ENCODE assay signal across 9 mouse cellular contexts in the genomic region with DNA sequence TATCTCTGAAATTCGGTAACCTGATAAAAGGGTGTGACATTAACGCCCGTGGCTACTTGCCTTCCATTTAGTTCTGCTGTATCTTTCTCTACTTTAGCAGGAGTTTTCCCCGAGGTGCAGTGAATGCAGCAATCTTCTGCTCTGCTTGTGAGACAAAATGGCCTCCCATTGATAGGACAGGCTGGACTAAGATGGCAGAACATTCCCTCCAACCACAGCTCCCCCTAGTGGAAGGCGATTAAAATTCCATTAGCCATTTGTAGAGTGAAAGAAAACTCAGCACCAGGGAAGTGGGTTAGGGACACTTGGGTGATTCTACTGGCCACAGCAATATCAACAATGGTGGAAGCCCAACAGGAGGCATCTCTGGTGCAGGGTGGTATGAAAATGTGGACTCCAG. TPM values are rescaled to one million over a fixed set of nuclear protein-coding genes. Genes with fewer than 3 reads are reported as not detected.
DNase-seq lines count a peak whose midpoint lies in the region; ATAC-seq and TF ChIP-seq lines count a peak whose summit lies in the region.
"Had no signal": no experiment of that assay in that cellular context is flagged by ENCODE, and none has a peak within 500 bp of the region (broad histone marks: within the 10 kb centered on the region; RNA-seq: fewer than 3 reads in every experiment).

No protein-coding gene starts in this region.

- no peak for ATAC-seq in forebrain, embryonic 11.5 days (replicated peaks; ENCODE audit: low FRiP score)
- no peak for ATAC-seq in forebrain, embryonic 13.5 days

- DNase-seq in forebrain, embryonic 11.5 days (ENCODE audit: low spot score): peak; percentile 73
- peak; percentile 21 for DNase-seq in lung, adult 2 months
- DNase-seq in lung, adult 18-20 months: no peak
- DNase-seq in ZHBTc4 (ENCODE audit: low read depth, low spot score): peak; percentile 81
- no peak for DNase-seq in frontal cortex, postnatal 36 days (ENCODE audit: low spot score in 2 of 2)
- no peak for DNase-seq in cerebellum, adult 8-10 months

- no peak overlapping the region for H3K4me2 ChIP-seq in forebrain, embryonic 11.5 days (ENCODE audit: low read depth, low read length, severe bottlenecking)
- H3K4me2 ChIP-seq in forebrain, embryonic 13.5 days: no peak overlapping the region

- no peak overlapping the region for H3K4me3 ChIP-seq in forebrain, embryonic 11.5 days (ENCODE audit: low read depth, low read length)
- no peak overlapping the region for H3K4me3 ChIP-seq in forebrain, embryonic 13.5 days
- H3K4me3 ChIP-seq in lung, adult 2 months (replicated peaks; ENCODE audit: extremely low read depth, low read depth, low read length): no peak overlapping the region
- no peak overlapping the region for H3K4me3 ChIP-seq in macrophage (ENCODE audit: inconsistent target)

- TF ChIP-seq CTCF in lung, adult 2 months (IDR thresholded peaks at IDR 0.05; ENCODE audit: insufficient read depth, low read length): peak; percentile 25; the same call in 1 of the 2 replicates

- WGBS in forebrain, embryonic 11.5 days: 82% methylated on average over 5 of the region's 5 CpGs
- 84% methylated on average over 5 of the region's 5 CpGs for WGBS in forebrain, embryonic 13.5 days
- 86% methylated on average over 5 of the region's 5 CpGs for WGBS in lung, adult 2 months
- 80% methylated on average over 5 of the region's 5 CpGs for WGBS in macrophage (ENCODE audit: missing documents)

- no peaks in the 10 kb centered on the region for H3K9me3 ChIP-seq in forebrain, embryonic 11.5 days (ENCODE audit: control insufficient read depth, low read length)
- H3K9me3 ChIP-seq in forebrain, embryonic 13.5 days (replicated peaks): no peaks in the 10 kb centered on the region

- H3K79me2 ChIP-seq in macrophage (ENCODE audit: inconsistent target): peaks cover 87% of the 10 kb centered on the region

- no peaks in the 10 kb centered on the region for H3K4me1 ChIP-seq in forebrain, embryonic 11.5 days (replicated peaks; ENCODE audit: control insufficient read depth, insufficient read depth, low read length)
- peaks cover 8% of the 10 kb centered on the region; the same call in 1 of the 2 replicates for H3K4me1 ChIP-seq in forebrain, embryonic 13.5 days
- H3K4me1 ChIP-seq in lung, adult 2 months (ENCODE audit: control insufficient read depth, insufficient read depth, low read length): peaks cover 7% of the 10 kb centered on the region

- TF ChIP-seq POLR2A in lung, adult 2 months (IDR thresholded peaks at IDR 0.05; ENCODE audit: borderline replicate concordance, extremely low read depth, low read depth, low read length): no peak

- H3K36me3 ChIP-seq in forebrain, embryonic 11.5 days (ENCODE audit: control insufficient read depth, insufficient read depth, low read length): peaks cover 10% of the 10 kb centered on the region
- H3K36me3 ChIP-seq in forebrain, embryonic 13.5 days (ENCODE audit: poor library complexity, severe bottlenecking): peaks cover 43% of the 10 kb centered on the region
- H3K36me3 ChIP-seq in macrophage (ENCODE audit: inconsistent target): no peaks in the 10 kb centered on the region; the same call in 1 of the 2 replicates

- no peak overlapping the region for H3K9ac ChIP-seq in forebrain, embryonic 11.5 days (ENCODE audit: low read length)
- H3K9ac ChIP-seq in forebrain, embryonic 13.5 days: no peak overlapping the region

- no peak overlapping the region for H3K27ac ChIP-seq in forebrain, embryonic 11.5 days (ENCODE audit: low read depth, low read length)
- no peak overlapping the region for H3K27ac ChIP-seq in forebrain, embryonic 13.5 days
- H3K27ac ChIP-seq in macrophage: peak overlapping the region; percentile 99; the same call in 1 of the 2 replicates

- H3K27me3 ChIP-seq in forebrain, embryonic 11.5 days (ENCODE audit: control insufficient read depth, insufficient read depth, low read length): no peaks in the 10 kb centered on the region
- H3K27me3 ChIP-seq in forebrain, embryonic 13.5 days: no peaks in the 10 kb centered on the region

RNA-seq across cellular contexts. Expression of a gene that starts 6.9 kb away (rescaled TPM):
- 0.28 and 0.41 TPM in 2 replicates for polyA plus RNA-seq in forebrain, embryonic 11.5 days (2014; fragmentation: Nextera tagmentation; extraction: Ambion mirVana)
- polyA plus RNA-seq in forebrain, embryonic 13.5 days (2015; fragmentation: Nextera tagmentation; extraction: Ambion mirVana): 0.30 and 0.48 TPM in 2 replicates
- polyA plus RNA-seq in lung, adult 2 months (2012; rRNA removed): 22.2 and 35.3 TPM in 2 replicates
- total RNA-seq in macrophage (2018; cell fraction: chromatin; rRNA removed): 100 to 1,000 TPM; 252 to 707 (median 456) TPM
- 1,000 to 10,000 TPM; 1,942 to 3,390 (median 2,625) TPM for total RNA-seq in macrophage (2018; cell fraction: cytosol; rRNA removed)
- 1,000 to 10,000 TPM in 25 of 26 experiments, 100 to 1,000 TPM in 1; 793 to 4,386 (median 3,068) TPM for total RNA-seq in macrophage (2018; cell fraction: nucleus; rRNA removed)
- polyA plus RNA-seq in macrophage (2018): 2,177 to 2,766 TPM (median 2,684 TPM) in 3 replicates

RNA-seq across cellular contexts. Expression of a gene that starts 33.8 kb away (rescaled TPM):
- 39.8 and 40.2 TPM in 2 replicates for polyA plus RNA-seq in forebrain, embryonic 11.5 days (2014; fragmentation: Nextera tagmentation; extraction: Ambion mirVana)
- 16.9 and 20.0 TPM in 2 replicates for polyA plus RNA-seq in forebrain, embryonic 13.5 days (2015; fragmentation: Nextera tagmentation; extraction: Ambion mirVana)
- polyA plus RNA-seq in lung, adult 2 months (2012; rRNA removed): 10.3 and 13.8 TPM in 2 replicates
- 100 to 1,000 TPM in 4 of 26 experiments, 10 to 100 TPM in 14, 1 to 10 TPM in 8; 7.0 to 144 (median 22.3) TPM for total RNA-seq in macrophage (2018; cell fraction: chromatin; rRNA removed)
- 10 to 100 TPM; 10.2 to 96.6 (median 29.8) TPM for total RNA-seq in macrophage (2018; cell fraction: cytosol; rRNA removed)
- 100 to 1,000 TPM in 3 of 26 experiments, 10 to 100 TPM in 21, 1 to 10 TPM in 2; 8.5 to 133 (median 28.5) TPM for total RNA-seq in macrophage (2018; cell fraction: nucleus; rRNA removed)
- 17.5 to 35.6 TPM (median 30.8 TPM) in 3 replicates for polyA plus RNA-seq in macrophage (2018)

RNA-seq across cellular contexts. Expression of a gene that starts 39.7 kb away (rescaled TPM):
- polyA plus RNA-seq in forebrain, embryonic 11.5 days (2014; fragmentation: Nextera tagmentation; extraction: Ambion mirVana): not detected in 2 replicates
- polyA plus RNA-seq in forebrain, embryonic 13.5 days (2015; fragmentation: Nextera tagmentation; extraction: Ambion mirVana): not detected in 2 replicates
- not detected in 2 replicates for polyA plus RNA-seq in lung, adult 2 months (2012; rRNA removed)
- not detected for total RNA-seq in macrophage (2018; cell fraction: chromatin; rRNA removed)
- total RNA-seq in macrophage (2018; cell fraction: cytosol; rRNA removed): not detected
- total RNA-seq in macrophage (2018; cell fraction: nucleus; rRNA removed): not detected
- not detected in 3 replicates for polyA plus RNA-seq in macrophage (2018)
- total RNA-seq: heart, postnatal 14 days had no signal

RNA-seq across cellular contexts. Expression of a gene that starts 50.2 kb away (rescaled TPM):
- polyA plus RNA-seq in forebrain, embryonic 11.5 days (2014; fragmentation: Nextera tagmentation; extraction: Ambion mirVana): not detected in 2 replicates
- polyA plus RNA-seq in forebrain, embryonic 13.5 days (2015; fragmentation: Nextera tagmentation; extraction: Ambion mirVana): not detected in 2 replicates
- not detected in 2 replicates for polyA plus RNA-seq in lung, adult 2 months (2012; rRNA removed)
- not detected for total RNA-seq in macrophage (2018; cell fraction: chromatin; rRNA removed)
- total RNA-seq in macrophage (2018; cell fraction: cytosol; rRNA removed): not detected
- not detected for total RNA-seq in macrophage (2018; cell fraction: nucleus; rRNA removed)
- not detected in 3 replicates for polyA plus RNA-seq in macrophage (2018)
- total RNA-seq: heart, postnatal 14 days had no signal

Comparison
In these comparisons a context has a peak if more than half of its experiments do, and no peak if none do; other contexts are left out.
1. DNase-seq: peak in forebrain, embryonic 11.5 days (single experiment), lung, adult 2 months (single experiment) and ZHBTc4 (single experiment); none in lung, adult 18-20 months (0 of 2), frontal cortex, postnatal 36 days (0 of 2) and cerebellum, adult 8-10 months (single experiment).
2. RNA of a gene that starts 6.9 kb away (polyA plus RNA-seq): 2,177 to 2,766 TPM in macrophage; 22.2 to 35.3 TPM in lung, adult 2 months, 0.28 to 0.41 TPM in forebrain, embryonic 11.5 days and 0.30 to 0.48 TPM in forebrain, embryonic 13.5 days; every median in the first group is over 10 times any median in the second.